Mouse (Mus musculus) cerebellum, adult 2 months (tissue): ENCODE measurements at regions not wholly inside any gene's neighbourhood (a gene's known extent, or its start where the extent isn't known, plus 50 kb on each side); places are given as distances from the start of the nearest gene placed in this dataset.

ENCODE experiments used
- DNase-seq, 2 experiments: peaks; one replicate each; pipeline ENCODE4 v3.0.0; 2021
- H3K27ac ChIP-seq: fragments of 200-500 bp; 2 replicates; pipeline ENCODE4 v1.5.1; 2012; ENCODE audit warnings: low read length, control low read depth, inconsistent platforms; ENCODE audit not compliant: insufficient read depth
- H3K27me3 ChIP-seq: fragments of 200-500 bp; 2 replicates; pipeline ENCODE4 v1.6.1; 2012; ENCODE audit warnings: inconsistent platforms, mild to moderate bottlenecking, low read length, moderate library complexity; ENCODE audit not compliant: control insufficient read depth, insufficient read depth
- H3K4me1 ChIP-seq: fragments of 200-500 bp; 2 replicates; pipeline ENCODE4 v1.6.1; 2011; ENCODE audit warnings: low read length; ENCODE audit not compliant: control insufficient read depth, insufficient read depth
- H3K4me3 ChIP-seq: fragments of 200-500 bp; replicated peaks from 2 replicates; pipeline ENCODE3; 2011; ENCODE audit warnings: mild to moderate bottlenecking, low read depth, low read length, control low read depth; ENCODE audit not compliant: insufficient read depth
- CTCF ChIP-seq: fragments of 200-500 bp; IDR thresholded peaks from 2 replicates; pipeline ENCODE4 v1.5.1; 2011; ENCODE audit warnings: low read depth, mild to moderate bottlenecking, control low read depth, low read length, moderate library complexity, borderline replicate concordance; ENCODE audit not compliant: insufficient read depth
- POLR2A ChIP-seq: fragments of 200-500 bp; IDR thresholded peaks from 2 replicates; pipeline ENCODE4 v1.6.1; 2011; ENCODE audit warnings: low read length, control low read depth, borderline replicate concordance; ENCODE audit not compliant: insufficient read depth
- WGBS: fragments of 180-500 bp; shearing (Covaris S2); methylation state at CpG from one replicate; pipeline ENCODE4 v1.1.7; 2018; 5-methylcytosine and 5-hydroxymethylcytosine counted together

GRCm38 (mm10) chr1:3012530-3012929 is 1795.2 kb upstream of the Gm37988 start:
- Histone ChIP-seq H3K4me3 (no peak overlapping the region), H3K27me3 (no peaks in the 10 kb centered on the region), H3K4me1 (no peaks in the 10 kb centered on the region), H3K27ac (no peak overlapping the region)
- no peak for DNase-seq
- TF ChIP-seq CTCF (no peak), POLR2A (no peak)
- WGBS = 71% methylated on average over 1 of the region's 1 CpGs

GRCm38 (mm10) chr1:3062759-3063158 is 1744.9 kb upstream of the Gm37988 start:
- Histone ChIP-seq H3K27ac (no peak overlapping the region), H3K4me1 (no peaks in the 10 kb centered on the region), H3K27me3 (no peaks in the 10 kb centered on the region), H3K4me3 (no peak overlapping the region)
- TF ChIP-seq CTCF (no peak), POLR2A (no peak)
- no peak for DNase-seq

GRCm38 (mm10) chr1:3094375-3094774 is 1713.3 kb upstream of the Gm37988 start:
- no peak for DNase-seq
- Histone ChIP-seq H3K27me3 (no peaks in the 10 kb centered on the region), H3K27ac (no peak overlapping the region), H3K4me1 (no peaks in the 10 kb centered on the region), H3K4me3 (no peak overlapping the region)
- TF ChIP-seq POLR2A (no peak), CTCF (no peak)

GRCm38 (mm10) chr1:3094910-3095309 is 1712.8 kb upstream of the Gm37988 start:
- Histone ChIP-seq H3K4me3 (no peak overlapping the region), H3K27me3 (no peaks in the 10 kb centered on the region), H3K4me1 (no peaks in the 10 kb centered on the region), H3K27ac (no peak overlapping the region)
- 10% methylated on average over 1 of the region's 1 CpGs for WGBS
- no peak for DNase-seq
- no peak for TF ChIP-seq POLR2A
- TF ChIP-seq CTCF = no peak

GRCm38 (mm10) chr1:3113564-3113963 is 1694.1 kb upstream of the Gm37988 start:
- TF ChIP-seq POLR2A (no peak), CTCF (no peak)
- Histone ChIP-seq H3K27me3 (no peaks in the 10 kb centered on the region), H3K27ac (no peak overlapping the region), H3K4me1 (no peaks in the 10 kb centered on the region), H3K4me3 (no peak overlapping the region)
- 35% methylated on average over 4 of the region's 4 CpGs for WGBS
- DNase-seq = no peak

- DNase-seq = no peak
- Histone ChIP-seq H3K4me1 (no peaks in the 10 kb centered on the region), H3K27ac (no peak overlapping the region), H3K4me3 (no peak overlapping the region), H3K27me3 (no peaks in the 10 kb centered on the region)
- TF ChIP-seq POLR2A = no peak
- no peak for TF ChIP-seq CTCF
- 29% methylated on average over 2 of the region's 2 CpGs for WGBS
These were observed 1687.9 kb upstream of the Gm37988 start for GRCm38 (mm10) chr1:3119498-3120391.

- Histone ChIP-seq H3K4me1 (no peaks in the 10 kb centered on the region), H3K27ac (no peak overlapping the region), H3K4me3 (no peak overlapping the region), H3K27me3 (no peaks in the 10 kb centered on the region)
- TF ChIP-seq CTCF = no peak
- TF ChIP-seq POLR2A = no peak
- WGBS = 14% methylated on average over 3 of the region's 3 CpGs
- DNase-seq = peak in 1 of 2 experiments; percentile 13
These were observed 1687.4 kb upstream of the Gm37988 start for GRCm38 (mm10) chr1:3120392-3120690.

GRCm38 (mm10) chr1:3121288-3121687 is 1686.4 kb upstream of the Gm37988 start:
- TF ChIP-seq POLR2A (no peak), CTCF (no peak)
- Histone ChIP-seq H3K27ac (no peak overlapping the region), H3K4me1 (no peaks in the 10 kb centered on the region), H3K27me3 (no peaks in the 10 kb centered on the region), H3K4me3 (no peak overlapping the region)
- DNase-seq = peak in 1 of 2 experiments; percentile 9
- WGBS = 28% methylated on average over 2 of the region's 2 CpGs

GRCm38 (mm10) chr1:3121745-3122144 is 1685.9 kb upstream of the Gm37988 start:
- H3K4me3 ChIP-seq = no peak overlapping the region
- TF ChIP-seq POLR2A (no peak), CTCF (no peak)
- DNase-seq = no peak
- no peak overlapping the region for H3K27ac ChIP-seq
- 81% methylated on average over 10 of the region's 10 CpGs for WGBS
- H3K4me1 ChIP-seq = no peaks in the 10 kb centered on the region
- H3K27me3 ChIP-seq = no peaks in the 10 kb centered on the region
